In genomic region chr6:52225612-52226568, GRCm38 (mm10) we compare ENCODE assay signal across 8 mouse cellular contexts. TPM values are rescaled to one million over a fixed set of nuclear protein-coding genes. Genes with fewer than 3 reads are reported as not detected.
A peak's percentile ranks its signal among the peaks of the same experiment; 100 is the strongest.
DNase-seq lines count a peak whose midpoint lies in the region; ATAC-seq and TF ChIP-seq lines count a peak whose summit lies in the region.

No protein-coding gene starts in this region.

- no peak overlapping the region for H3K27ac ChIP-seq in lung, postnatal 0 days (ENCODE audit: low read length)
- peak overlapping the region; percentile 99 for H3K27ac ChIP-seq in limb, embryonic 10.5 days
- H3K27ac ChIP-seq in stomach, embryonic 16.5 days (ENCODE audit: low read length), result no peak overlapping the region

- no peaks in the 10 kb centered on the region for H3K36me3 ChIP-seq in lung, postnatal 0 days (ENCODE audit: insufficient read depth, low read length)
- H3K36me3 ChIP-seq in limb, embryonic 10.5 days, result peaks cover 53% of the 10 kb centered on the region
- no peaks in the 10 kb centered on the region for H3K36me3 ChIP-seq in stomach, embryonic 16.5 days (ENCODE audit: control insufficient read depth, insufficient read depth, low read length)

- H3K9me3 ChIP-seq in lung, postnatal 0 days (ENCODE audit: low read length), result no peaks in the 10 kb centered on the region
- H3K9me3 ChIP-seq in limb, embryonic 10.5 days (replicated peaks), result no peaks in the 10 kb centered on the region
- no peaks in the 10 kb centered on the region for H3K9me3 ChIP-seq in stomach, embryonic 16.5 days (replicated peaks; ENCODE audit: control insufficient read depth, low read length)

- H3K4me1 ChIP-seq in lung, postnatal 0 days (ENCODE audit: insufficient read depth, low read depth, low read length), result no peaks in the 10 kb centered on the region
- peaks cover 28% of the 10 kb centered on the region for H3K4me1 ChIP-seq in limb, embryonic 10.5 days
- peaks cover 4% of the 10 kb centered on the region; the same call in 1 of the 2 replicates for H3K4me1 ChIP-seq in stomach, embryonic 16.5 days (ENCODE audit: control insufficient read depth, insufficient read depth, low read length)

- 0 out of 2 replicates have a peak overlapping the region, but pooled peaks have one; percentile 5 for H3K4me2 ChIP-seq in lung, postnatal 0 days (replicated peaks; ENCODE audit: low read depth, low read length)
- H3K4me2 ChIP-seq in stomach, embryonic 16.5 days (ENCODE audit: low read depth, low read length), result peak overlapping the region; percentile 39

- peaks cover 84% of the 10 kb centered on the region for H3K27me3 ChIP-seq in lung, postnatal 0 days (replicated peaks; ENCODE audit: insufficient read depth, low read length)
- H3K27me3 ChIP-seq in limb, embryonic 10.5 days (ENCODE audit: low read depth, poor library complexity, severe bottlenecking), result peaks cover 34% of the 10 kb centered on the region
- H3K27me3 ChIP-seq in stomach, embryonic 16.5 days (ENCODE audit: control insufficient read depth, insufficient read depth, low read length), result peaks cover 91% of the 10 kb centered on the region

- 4% methylated on average over 64 of the region's 69 CpGs for WGBS in lung, postnatal 0 days
- under 1% methylated on average over 69 of the region's 69 CpGs for WGBS in limb, embryonic 10.5 days
- WGBS in stomach, embryonic 16.5 days, result 3% methylated on average over 69 of the region's 69 CpGs

- no peak for TF ChIP-seq EP300 in lung, postnatal 0 days (IDR thresholded peaks at IDR 0.05)

- TF ChIP-seq CTCF in lung, postnatal 0 days (IDR thresholded peaks at IDR 0.05), result no peak

- ATAC-seq in lung, postnatal 0 days, result no peak
- ATAC-seq in stomach, embryonic 16.5 days (ENCODE audit: insufficient read depth, low FRiP score), result no peak
- ATAC-seq in cerebellum, adult (ENCODE audit: insufficient number of reproducible peaks, low FRiP score, low TSS enrichment), result no peak

- H3K9ac ChIP-seq in lung, postnatal 0 days (replicated peaks; ENCODE audit: low read depth), result no peak overlapping the region
- no peak overlapping the region for H3K9ac ChIP-seq in stomach, embryonic 16.5 days (ENCODE audit: low read length)

- no peak for DNase-seq in lung, postnatal 0 days (ENCODE audit: low spot score)
- no peak for DNase-seq in lung, adult 18-20 months
- peak; percentile 96 for DNase-seq in forelimb bud, embryonic 11.5 days (ENCODE audit: low read depth, low spot score)
- DNase-seq in limb, embryonic 10.5 days (ENCODE audit: low spot score), result peak; percentile 96
- DNase-seq in ovary, postnatal 10 days (ENCODE audit: low spot score), result no peak
- DNase-seq in T-cell, adult 2 months (ENCODE audit: low spot score), result no peak

- H3K4me3 ChIP-seq in lung, postnatal 0 days (ENCODE audit: low read depth, low read length), result no peak overlapping the region; the same call in 1 of the 2 replicates
- H3K4me3 ChIP-seq in limb, embryonic 10.5 days, result peak overlapping the region; percentile 90
- peak overlapping the region; percentile 25 for H3K4me3 ChIP-seq in stomach, embryonic 16.5 days (replicated peaks; ENCODE audit: low read length)

RNA-seq across cellular contexts. Expression of gene Hoxa7, which starts 4.2 kb away (rescaled TPM):
- 7.5 and 8.7 TPM in 2 replicates for polyA plus RNA-seq in lung, postnatal 0 days (2015; fragmentation: Nextera tagmentation; extraction: Ambion mirVana)
- 24.7 and 24.8 TPM in 2 replicates for polyA plus RNA-seq in limb, embryonic 10.5 days (2016; fragmentation: Nextera tagmentation; extraction: Ambion mirVana)
- polyA plus RNA-seq in stomach, embryonic 16.5 days (2015; fragmentation: Nextera tagmentation; extraction: Ambion mirVana), result 10.8 and 12.3 TPM in 2 replicates

RNA-seq across cellular contexts. Expression of gene Hoxa9, which starts 5.0 kb away (rescaled TPM):
- 0.06 and 0.07 TPM in 2 replicates for polyA plus RNA-seq in lung, postnatal 0 days (2015; fragmentation: Nextera tagmentation; extraction: Ambion mirVana)
- polyA plus RNA-seq in limb, embryonic 10.5 days (2016; fragmentation: Nextera tagmentation; extraction: Ambion mirVana), result 95.7 and 123 TPM in 2 replicates
- polyA plus RNA-seq in stomach, embryonic 16.5 days (2015; fragmentation: Nextera tagmentation; extraction: Ambion mirVana), result 0.50 and 1.2 TPM in 2 replicates

RNA-seq across cellular contexts. Expression of gene Gm28308, which starts 12.8 kb away (rescaled TPM):
- not detected in 2 replicates for polyA plus RNA-seq in lung, postnatal 0 days (2015; fragmentation: Nextera tagmentation; extraction: Ambion mirVana)
- polyA plus RNA-seq in limb, embryonic 10.5 days (2016; fragmentation: Nextera tagmentation; extraction: Ambion mirVana), result 0.79 and 1.2 TPM in 2 replicates
- polyA plus RNA-seq in stomach, embryonic 16.5 days (2015; fragmentation: Nextera tagmentation; extraction: Ambion mirVana), result not detected in 2 replicates

RNA-seq across cellular contexts. Expression of gene Hoxa3, which starts 12.8 kb away (rescaled TPM):
- polyA plus RNA-seq in lung, postnatal 0 days (2015; fragmentation: Nextera tagmentation; extraction: Ambion mirVana), result 4.3 and 4.8 TPM in 2 replicates
- polyA plus RNA-seq in limb, embryonic 10.5 days (2016; fragmentation: Nextera tagmentation; extraction: Ambion mirVana), result 7.0 and 7.9 TPM in 2 replicates
- 6.0 and 7.4 TPM in 2 replicates for polyA plus RNA-seq in stomach, embryonic 16.5 days (2015; fragmentation: Nextera tagmentation; extraction: Ambion mirVana)

RNA-seq across cellular contexts. Expression of gene Hoxa10, which starts 14.8 kb away (rescaled TPM):
- polyA plus RNA-seq in lung, postnatal 0 days (2015; fragmentation: Nextera tagmentation; extraction: Ambion mirVana), result not detected in 2 replicates
- 175 and 195 TPM in 2 replicates for polyA plus RNA-seq in limb, embryonic 10.5 days (2016; fragmentation: Nextera tagmentation; extraction: Ambion mirVana)
- polyA plus RNA-seq in stomach, embryonic 16.5 days (2015; fragmentation: Nextera tagmentation; extraction: Ambion mirVana), result 0.18 and 2.8 TPM in 2 replicates

Comparison
In these comparisons a context has a peak if more than half of its experiments do, and no peak if none do; other contexts are left out.
1. DNase-seq: peak in forelimb bud, embryonic 11.5 days (single experiment) and limb, embryonic 10.5 days (single experiment); none in lung, postnatal 0 days (single experiment), lung, adult 18-20 months (0 of 2), ovary, postnatal 10 days (single experiment) and T-cell, adult 2 months (single experiment).
2. RNA of gene Hoxa9, which starts 5.0 kb away (polyA plus RNA-seq): 95.7 to 123 TPM in limb, embryonic 10.5 days; 0.50 to 1.2 TPM in stomach, embryonic 16.5 days and 0.06 to 0.07 TPM in lung, postnatal 0 days; every median in the first group is over 10 times any median in the second.